Mouse (Mus musculus) urinary bladder, postnatal 10 days (tissue): ENCODE data around the gene Lrp2bp.

Source experiments
- DNase-seq: peaks from one replicate; pipeline ENCODE4 v3.0.0; 2022; ENCODE audit warnings: low spot score

The Lrp2bp gene

GRCm38 (mm10) chr8:46036217-46036616 lies 37.1 kb downstream of the Lrp2bp start:
- DNase-seq, result no peak

GRCm38 (mm10) chr8:46039666-46040065 lies 40.6 kb downstream of the Lrp2bp start:
- no peak for DNase-seq

- no peak for DNase-seq
These were observed 41.2 kb downstream of the Lrp2bp start for GRCm38 (mm10) chr8:46040260-46040659.

GRCm38 (mm10) chr8:46072798-46073197 lies 73.7 kb downstream of the Lrp2bp start:
- no peak for DNase-seq

- DNase-seq, result no peak
These were observed 74.5 kb downstream of the Lrp2bp start for GRCm38 (mm10) chr8:46073540-46074140.

GRCm38 (mm10) chr8:46075223-46075622 lies 76.1 kb downstream of the Lrp2bp start:
- no peak for DNase-seq

GRCm38 (mm10) chr8:46078866-46079265 lies 79.8 kb downstream of the Lrp2bp start:
- no peak for DNase-seq
